Mouse (Mus musculus) ES-Bruce4 (cell line): ENCODE results near the gene Prps2. TPM values are rescaled to one million over a fixed set of nuclear protein-coding genes. Genes with fewer than 3 reads are reported as not detected.

Experiments used
- H3K27ac ChIP-seq: 2 replicates; pipeline ENCODE4 v1.5.1; 2012; ENCODE audit warnings: low read length, inconsistent platforms; ENCODE audit not compliant: insufficient read depth
- H3K27me3 ChIP-seq: 2 replicates; pipeline ENCODE4 v1.6.1; 2012; ENCODE audit warnings: mild to moderate bottlenecking, low read length, inconsistent platforms; ENCODE audit not compliant: control insufficient read depth, poor library complexity, insufficient read depth, severe bottlenecking
- H3K36me3 ChIP-seq: 2 replicates; pipeline ENCODE4 v1.6.1; 2012; ENCODE audit warnings: inconsistent platforms, mild to moderate bottlenecking, low read length, moderate library complexity; ENCODE audit not compliant: control insufficient read depth, poor library complexity, insufficient read depth, severe bottlenecking
- H3K4me1 ChIP-seq: one replicate; pipeline ENCODE4 v1.8.1; 2011; ENCODE audit warnings: low read length; ENCODE audit not compliant: control insufficient read depth, insufficient read depth
- H3K4me3 ChIP-seq: 2 replicates; pipeline ENCODE4 v1.5.1; 2011; ENCODE audit warnings: low read depth, mild to moderate bottlenecking, low read length
- H3K9ac ChIP-seq: 2 replicates; pipeline ENCODE4 v1.6.1; 2012; ENCODE audit warnings: low read depth, mild to moderate bottlenecking, inconsistent platforms; ENCODE audit not compliant: poor library complexity, severe bottlenecking
- H3K9me3 ChIP-seq: replicated peaks from 2 replicates; pipeline ENCODE4 v1.6.1; 2012; ENCODE audit warnings: mild to moderate bottlenecking, low read length, inconsistent platforms; ENCODE audit not compliant: control insufficient read depth, poor library complexity, insufficient read depth, severe bottlenecking
- CTCF ChIP-seq: IDR thresholded peaks from one replicate; pipeline ENCODE4 v1.8.1; 2011; ENCODE audit warnings: low read depth, low read length
- EP300 ChIP-seq: IDR thresholded peaks from 2 replicates; pipeline ENCODE4 v1.6.1; 2011; ENCODE audit warnings: low read depth, low read length; ENCODE audit not compliant: insufficient read depth
- POLR2A ChIP-seq: IDR thresholded peaks from one replicate; pipeline ENCODE4 v1.8.1; 2011; ENCODE audit warnings: low read length; ENCODE audit not compliant: insufficient read depth
- polyA plus RNA-seq: library from polyadenylated mRNA; stranded (reverse); fragments of >200 nt; gene quantifications from 2 replicates; pipeline ENCODE4 v1.2.4, GENCODE M21; 2011; ENCODE audit warnings: low read depth; ENCODE audit not compliant: missing spikeins, insufficient read depth, insufficient read length

Gene Prps2
- polyA plus RNA-seq: 30.1 and 31.7 TPM in 2 replicates

GRCm38 (mm10) chrX:167382047-167382853 is at the start of gene Prps2:
Gene Prps2 (minus strand): TSS chrX:167382749.
- TF ChIP-seq POLR2A (no peak), EP300 (no peak), CTCF (no peak)
- Histone ChIP-seq H3K27ac (no peak within 1 kb of the TSS), H3K4me3 (peak within 1 kb of the TSS; percentile 84), H3K27me3 (no peaks in the 10 kb centered on the region), H3K36me3 (no peaks in the 10 kb centered on the region), H3K4me1 (peaks cover 2% of the 10 kb centered on the region), H3K9ac (peak within 1 kb of the TSS; percentile 67), H3K9me3 (no peaks in the 10 kb centered on the region)

DNA sequence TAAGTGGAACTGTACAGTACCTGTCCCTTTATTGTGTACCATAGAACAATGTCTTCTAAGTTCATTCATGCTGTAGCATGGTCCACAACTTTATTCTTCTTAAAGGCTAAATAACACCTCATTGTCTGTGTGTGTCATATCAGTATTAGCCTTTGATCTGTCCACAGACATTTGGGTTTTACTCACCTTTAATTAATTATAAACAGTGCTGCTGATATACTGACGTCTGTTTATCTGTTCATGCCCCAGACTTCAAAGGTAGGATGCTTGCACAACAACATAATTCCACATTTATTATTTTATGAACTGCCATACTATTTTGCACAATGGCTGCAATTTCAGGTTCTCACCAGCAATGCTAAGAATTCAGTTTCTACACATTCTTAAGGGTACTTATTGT is 35.1 kb upstream of the Prps2 start:
- H3K27me3 ChIP-seq: no peaks in the 10 kb centered on the region
- no peak overlapping the region for H3K4me3 ChIP-seq
- no peaks in the 10 kb centered on the region for H3K36me3 ChIP-seq
- no peaks in the 10 kb centered on the region for H3K9me3 ChIP-seq
- no peak for TF ChIP-seq EP300
- no peak for TF ChIP-seq CTCF
- no peak for TF ChIP-seq POLR2A
- no peak overlapping the region for H3K9ac ChIP-seq
- H3K4me1 ChIP-seq: no peaks in the 10 kb centered on the region
- no peak overlapping the region for H3K27ac ChIP-seq

DNA sequence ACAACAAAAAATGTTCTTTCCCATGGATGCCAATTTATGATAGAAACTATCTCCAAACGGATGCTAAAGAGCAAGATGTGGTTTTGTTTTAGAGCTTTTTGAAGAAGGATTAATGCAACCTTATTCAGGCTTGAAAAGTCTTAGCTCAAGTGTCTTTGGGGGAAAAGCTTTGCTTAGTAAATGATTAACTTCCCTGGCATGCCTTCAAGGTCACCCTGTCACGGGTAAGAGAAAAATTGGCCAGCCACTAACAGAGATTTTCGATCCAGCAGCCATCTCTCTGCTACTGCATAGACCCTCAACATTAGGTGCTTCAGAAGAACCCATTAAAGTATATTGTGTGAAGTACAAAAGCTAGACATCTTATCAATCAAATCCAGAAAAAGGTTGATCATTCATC is 12.4 kb upstream of the Prps2 start:
- Histone ChIP-seq H3K9me3 (no peaks in the 10 kb centered on the region), H3K36me3 (no peaks in the 10 kb centered on the region), H3K4me1 (no peaks in the 10 kb centered on the region), H3K27ac (no peak overlapping the region), H3K4me3 (no peak overlapping the region), H3K27me3 (no peaks in the 10 kb centered on the region), H3K9ac (no peak overlapping the region)
- no peak for TF ChIP-seq POLR2A
- no peak for TF ChIP-seq EP300
- no peak for TF ChIP-seq CTCF

DNA sequence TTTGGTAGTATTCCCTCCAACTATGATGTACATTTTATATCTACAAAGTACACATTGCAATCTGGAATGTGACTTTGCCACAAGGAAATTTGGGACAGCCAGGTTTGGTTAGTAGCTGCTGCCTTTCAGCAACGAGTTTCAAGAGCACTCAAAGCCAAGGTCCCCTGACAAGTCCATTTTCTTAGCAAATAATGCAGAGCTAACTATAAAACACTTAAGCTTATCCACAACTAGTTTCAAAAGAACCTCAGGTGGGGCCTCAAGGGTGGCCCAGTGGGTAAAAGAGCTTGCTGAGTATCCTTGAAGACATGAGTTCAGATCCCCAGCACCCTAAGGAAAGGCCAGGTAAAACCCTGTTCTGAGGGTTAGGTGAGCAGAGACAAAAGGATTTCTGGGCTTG is 4.1 kb upstream of the Prps2 start:
- Histone ChIP-seq H3K27ac (no peak overlapping the region), H3K9me3 (no peaks in the 10 kb centered on the region), H3K36me3 (no peaks in the 10 kb centered on the region), H3K27me3 (no peaks in the 10 kb centered on the region), H3K4me3 (no peak overlapping the region), H3K4me1 (peaks cover 2% of the 10 kb centered on the region), H3K9ac (no peak overlapping the region)
- TF ChIP-seq POLR2A: no peak
- no peak for TF ChIP-seq CTCF
- TF ChIP-seq EP300: no peak

DNA sequence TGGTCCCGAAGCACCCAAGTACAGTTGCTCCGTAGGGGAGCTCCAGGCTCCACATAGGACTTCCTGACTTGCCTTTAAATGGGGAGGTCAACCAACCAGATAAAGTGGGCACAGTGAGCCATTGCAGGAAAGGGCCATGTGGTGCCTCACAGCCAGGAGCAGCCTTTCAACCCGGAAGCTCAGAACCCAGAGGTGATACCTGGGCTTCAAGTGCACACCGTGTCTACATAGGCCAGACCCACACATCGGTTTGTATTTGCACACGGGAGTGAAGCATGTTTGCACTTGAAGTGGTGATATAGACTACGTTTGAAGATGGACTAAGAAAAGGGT is 271 bp upstream of the Prps2 start:
- peaks cover 2% of the 10 kb centered on the region for H3K4me1 ChIP-seq
- no peak overlapping the region; the same call in 1 of the 2 replicates for H3K9ac ChIP-seq
- H3K4me3 ChIP-seq: peak overlapping the region; percentile 12
- TF ChIP-seq EP300 (no peak), CTCF (no peak), POLR2A (no peak)
- H3K9me3 ChIP-seq: no peaks in the 10 kb centered on the region
- no peaks in the 10 kb centered on the region for H3K27me3 ChIP-seq
- no peaks in the 10 kb centered on the region for H3K36me3 ChIP-seq
- H3K27ac ChIP-seq: no peak overlapping the region

DNA sequence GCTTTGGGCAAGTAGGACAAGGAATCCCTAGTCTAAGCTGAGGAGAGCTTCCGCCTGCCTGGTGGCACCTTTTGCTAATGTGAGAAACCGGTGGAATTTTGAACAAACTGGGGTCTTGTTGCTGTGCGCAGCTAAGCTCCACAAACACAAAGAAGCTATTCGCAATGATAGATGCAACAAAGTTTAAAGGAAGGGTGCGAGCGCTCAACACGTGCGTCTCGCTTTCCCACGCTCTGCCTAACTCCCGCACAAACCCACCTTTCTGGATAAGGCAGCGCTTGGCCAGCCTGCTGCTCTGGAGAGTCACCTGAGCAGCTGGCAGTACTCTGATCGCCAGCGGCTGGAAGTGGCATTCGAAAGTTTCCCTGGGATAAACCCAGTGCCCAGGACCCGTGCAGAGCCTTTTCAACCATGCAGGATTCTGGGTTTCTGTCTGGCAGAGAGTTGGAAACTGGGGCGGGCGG is 934 bp downstream of the Prps2 start:
- peak overlapping the region; percentile 84 for H3K4me3 ChIP-seq
- peaks cover 2% of the 10 kb centered on the region for H3K4me1 ChIP-seq
- no peak overlapping the region for H3K27ac ChIP-seq
- no peaks in the 10 kb centered on the region for H3K27me3 ChIP-seq
- no peaks in the 10 kb centered on the region for H3K9me3 ChIP-seq
- TF ChIP-seq CTCF (no peak), EP300 (no peak), POLR2A (no peak)
- no peaks in the 10 kb centered on the region for H3K36me3 ChIP-seq
- H3K9ac ChIP-seq: peak overlapping the region; percentile 67
